Mouse (Mus musculus) cortical plate, adult 2 months (tissue): ENCODE measurements around the gene Foxd4. TPM values are rescaled to one million over a fixed set of nuclear protein-coding genes. Genes with fewer than 3 reads are reported as not detected.

Source experiments
- H3K27ac ChIP-seq: fragments of 200-500 bp; 2 replicates; pipeline ENCODE4 v1.5.1; 2012; ENCODE audit warnings: low read length, control low read depth, inconsistent platforms; ENCODE audit not compliant: insufficient read depth
- H3K4me1 ChIP-seq: fragments of 200-500 bp; 2 replicates; pipeline ENCODE4 v1.6.1; 2011; ENCODE audit warnings: low read length; ENCODE audit not compliant: control insufficient read depth, insufficient read depth
- H3K4me3 ChIP-seq: fragments of 200-500 bp; 2 replicates; pipeline ENCODE4 v1.5.1; 2011; ENCODE audit warnings: mild to moderate bottlenecking, low read length, control low read depth; ENCODE audit not compliant: insufficient read depth
- CTCF ChIP-seq: fragments of 200-500 bp; IDR thresholded peaks from 2 replicates; pipeline ENCODE4 v1.5.1; 2011; ENCODE audit warnings: mild to moderate bottlenecking, control low read depth, low read length; ENCODE audit not compliant: insufficient read depth; ENCODE audit errors: extremely low read depth
- POLR2A ChIP-seq: fragments of 200-500 bp; IDR thresholded peaks from 2 replicates; pipeline ENCODE4 v1.6.1; 2011; ENCODE audit warnings: mild to moderate bottlenecking, low read length, control low read depth; ENCODE audit not compliant: insufficient read depth; ENCODE audit errors: extremely low read depth
- polyA plus RNA-seq: library from polyadenylated mRNA; depleted of rRNA; stranded (reverse); fragments of >200 nt; gene quantifications from 2 replicates; pipeline ENCODE4 v1.2.3, GENCODE M21; 2012; rRNA removed

Foxd4 gene
- polyA plus RNA-seq, result not detected in 2 replicates

- TF ChIP-seq CTCF (no peak), POLR2A (no peak)
- Histone ChIP-seq H3K4me1 (no peaks in the 10 kb centered on the region), H3K4me3 (no peak within 1 kb of the TSS)
Measured at GRCm38 (mm10) chr19:24900581-24901220, at the start of gene Foxd4. Gene Foxd4 (minus strand): TSS chr19:24901197.

GRCm38 (mm10) chr19:24945521-24946262 lies 44.7 kb upstream of the Foxd4 start:
- no peak overlapping the region for H3K27ac ChIP-seq
- H3K4me3 ChIP-seq, result no peak overlapping the region
- no peaks in the 10 kb centered on the region for H3K4me1 ChIP-seq
- TF ChIP-seq CTCF (no peak), POLR2A (no peak)

More at GRCm38 (mm10) chr19:24900581-24901220, at the start of gene Foxd4:
- no peak within 1 kb of the TSS for H3K27ac ChIP-seq

- TF ChIP-seq CTCF (no peak), POLR2A (no peak)
Measured at GRCm38 (mm10) chr19:24937084-24937483, 36.1 kb upstream of the Foxd4 start.

GRCm38 (mm10) chr19:24929041-24929440 lies 28.0 kb upstream of the Foxd4 start:
- H3K27ac ChIP-seq, result no peak overlapping the region
- TF ChIP-seq CTCF (no peak), POLR2A (no peak)
- no peak overlapping the region for H3K4me3 ChIP-seq
- H3K4me1 ChIP-seq, result no peaks in the 10 kb centered on the region

More at GRCm38 (mm10) chr19:24937084-24937483, 36.1 kb upstream of the Foxd4 start:
- no peaks in the 10 kb centered on the region; the same call in 1 of the 2 replicates for H3K4me1 ChIP-seq
- no peak overlapping the region for H3K27ac ChIP-seq
- no peak overlapping the region for H3K4me3 ChIP-seq

- no peak for TF ChIP-seq CTCF
- TF ChIP-seq POLR2A, result no peak
- H3K27ac ChIP-seq, result no peak overlapping the region
- H3K4me3 ChIP-seq, result no peak overlapping the region
- no peaks in the 10 kb centered on the region for H3K4me1 ChIP-seq
Measured at GRCm38 (mm10) chr19:24920866-24921265, 19.9 kb upstream of the Foxd4 start.

GRCm38 (mm10) chr19:24908385-24909155 lies 7.6 kb upstream of the Foxd4 start:
- no peak for TF ChIP-seq POLR2A
- no peak for TF ChIP-seq CTCF
- no peak overlapping the region for H3K27ac ChIP-seq
- no peaks in the 10 kb centered on the region for H3K4me1 ChIP-seq
- H3K4me3 ChIP-seq, result no peak overlapping the region

- no peak overlapping the region for H3K4me3 ChIP-seq
- H3K4me1 ChIP-seq, result no peaks in the 10 kb centered on the region
- H3K27ac ChIP-seq, result no peak overlapping the region
- TF ChIP-seq CTCF (no peak), POLR2A (no peak)
Measured at GRCm38 (mm10) chr19:24907655-24908054, 6.7 kb upstream of the Foxd4 start.

GRCm38 (mm10) chr19:24902821-24903220 lies 1.8 kb upstream of the Foxd4 start:
- H3K4me1 ChIP-seq, result no peaks in the 10 kb centered on the region
- no peak overlapping the region for H3K27ac ChIP-seq
- no peak overlapping the region for H3K4me3 ChIP-seq
- no peak for TF ChIP-seq CTCF
- no peak for TF ChIP-seq POLR2A

GRCm38 (mm10) chr19:24902256-24902655 lies 1.3 kb upstream of the Foxd4 start:
- H3K4me1 ChIP-seq, result no peaks in the 10 kb centered on the region
- H3K4me3 ChIP-seq, result no peak overlapping the region
- TF ChIP-seq CTCF, result no peak
- TF ChIP-seq POLR2A, result no peak
- no peak overlapping the region for H3K27ac ChIP-seq
